Mouse (Mus musculus): ENCODE data around the gene Hdac7. TPM values are rescaled to one million over a fixed set of nuclear protein-coding genes. Genes with fewer than 3 reads are reported as not detected.
A peak's percentile ranks its signal among the peaks of the same experiment; 100 is the strongest.

The Hdac7 gene
- total RNA-seq, 2 experiments from 2014 or later = 45.9 to 52.5 TPM

DNA sequence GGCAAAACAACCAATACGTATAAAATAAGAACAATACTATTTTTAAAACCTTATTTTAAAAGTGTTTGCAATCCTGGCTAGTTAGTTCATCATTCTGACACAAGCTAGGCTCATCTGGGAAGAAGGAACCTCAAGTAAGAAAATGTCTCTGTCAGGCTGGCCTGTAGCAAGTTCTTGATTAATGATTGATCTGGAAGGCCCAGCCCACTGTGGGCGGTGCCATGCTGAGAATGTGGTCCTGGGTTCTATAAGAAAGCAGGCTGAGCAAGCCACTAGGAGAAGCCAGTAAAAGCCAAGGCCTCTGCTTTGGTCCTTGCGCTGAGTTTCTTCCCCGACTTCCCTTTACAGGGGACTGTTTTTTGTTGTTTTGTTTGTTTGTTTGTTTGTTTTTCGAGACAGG is 91.8 kb downstream of the Hdac7 start:
- no peak for DNase-seq
- intact Hi-C loops (cut with DNase I) = no loop called here

DNA sequence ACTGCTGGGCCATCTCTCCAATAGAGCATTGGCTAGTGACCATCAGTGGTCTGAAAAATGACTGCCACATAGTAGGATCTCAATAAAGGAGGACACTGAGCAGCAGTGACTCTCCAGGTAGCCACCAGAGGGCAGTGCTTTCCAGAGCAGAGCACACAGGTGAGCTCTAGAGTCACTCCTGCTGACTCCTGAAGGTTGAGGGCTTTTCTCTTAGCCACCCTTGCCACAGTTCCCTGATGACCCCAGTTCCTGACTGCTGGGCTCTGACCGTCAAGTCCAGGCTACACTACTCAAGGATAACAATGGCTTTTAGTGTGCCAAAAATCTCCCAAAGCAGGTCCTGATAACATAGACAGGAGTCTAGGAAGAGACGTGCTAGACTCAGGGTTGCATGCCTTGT is 92.6 kb downstream of the Hdac7 start:
- intact Hi-C loops (cut with DNase I) = loop anchor here (2.0 kb wide), 1 partner anchor 25 kb away; no protein-coding TSS in a partner anchor
- DNase-seq = no peak

DNA sequence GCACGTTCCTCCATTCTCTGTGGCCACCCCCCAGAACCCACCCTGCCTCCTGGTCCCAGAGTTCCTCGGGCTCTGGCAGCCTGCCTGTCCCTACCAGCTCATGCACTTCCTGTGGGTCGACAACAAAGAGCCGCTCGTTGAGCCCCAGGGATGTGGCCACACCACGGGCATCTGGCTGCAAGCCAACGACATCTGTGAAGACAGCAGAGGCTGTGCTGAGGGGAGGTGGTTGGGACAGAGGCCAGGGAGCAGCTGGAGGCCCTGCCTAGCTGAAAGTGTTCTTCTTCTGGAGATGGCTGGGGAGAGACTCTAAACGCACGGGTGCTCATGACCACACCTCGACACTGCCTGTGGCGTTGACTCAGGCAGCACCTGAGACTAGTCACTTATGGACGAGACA is 93.6 kb downstream of the Hdac7 start:
- peak; percentile 64 for DNase-seq
- intact Hi-C loops (cut with DNase I) = loop anchor here (2.0 kb wide), 1 partner anchor 26 kb away; no protein-coding TSS in a partner anchor

DNA sequence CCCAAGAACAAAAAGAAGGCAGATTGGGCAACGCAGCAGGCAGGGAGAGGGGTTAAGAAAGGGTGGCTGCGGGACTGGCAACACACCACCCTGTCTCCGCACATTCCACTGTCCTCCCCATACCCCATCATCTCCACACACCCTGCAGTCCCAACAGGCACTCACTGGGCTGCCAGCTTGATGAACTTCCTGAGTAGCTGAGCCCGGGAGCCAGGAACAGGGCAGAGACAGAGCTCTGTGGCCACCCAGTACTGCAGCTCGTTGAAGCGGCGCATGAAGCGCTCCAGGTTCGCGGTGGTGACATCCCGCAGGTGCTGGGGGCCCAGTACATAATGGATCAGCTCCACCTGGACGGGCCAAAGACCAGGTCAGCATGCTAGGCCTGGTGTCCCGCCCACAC is 94.5 kb downstream of the Hdac7 start:
- DNase-seq = no peak
- intact Hi-C loops (cut with DNase I) = loop anchor here (2.0 kb wide), 1 partner anchor 27 kb away; no protein-coding TSS in a partner anchor

DNA sequence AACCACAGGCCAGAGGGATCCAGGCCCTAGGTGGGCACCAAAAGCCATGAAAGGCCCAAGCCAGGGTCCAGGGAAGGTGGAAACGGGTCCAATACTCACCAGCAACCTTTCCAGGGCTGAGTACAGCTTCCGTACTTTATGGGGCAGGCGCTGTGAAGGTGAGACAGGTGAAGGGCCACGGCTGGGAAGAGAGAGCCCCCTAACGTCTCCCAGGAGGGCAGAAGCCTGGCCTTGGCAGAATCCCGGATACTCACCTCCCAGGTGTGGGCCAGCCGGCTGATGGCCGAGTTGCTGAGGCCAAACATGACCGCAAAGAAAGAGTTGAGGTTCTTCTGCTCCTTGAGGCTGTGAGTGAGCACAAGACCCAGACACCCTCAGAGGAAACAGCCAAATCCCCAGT is 94.9 kb downstream of the Hdac7 start:
- intact Hi-C loops (cut with DNase I) = no loop called here
- no peak for DNase-seq

DNA sequence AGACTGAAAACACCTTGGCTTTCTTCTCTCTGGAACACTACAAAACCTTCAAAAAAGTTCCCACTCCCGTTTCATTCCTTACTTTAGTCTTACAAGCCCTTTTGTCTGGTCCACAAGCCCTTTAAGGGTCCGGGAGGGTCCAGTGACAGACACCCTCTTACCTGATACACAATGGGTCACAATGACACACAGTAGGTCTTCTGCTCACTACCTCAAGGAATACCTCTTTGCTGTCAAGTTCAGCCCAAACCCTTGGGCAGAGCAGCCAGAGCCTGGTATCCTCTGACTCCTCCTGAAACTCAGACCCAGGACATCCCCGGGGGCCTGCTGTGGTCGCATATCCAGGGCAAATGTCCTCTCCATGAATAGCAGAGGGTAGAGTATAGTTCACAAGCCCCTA is 95.3 kb downstream of the Hdac7 start:
- intact Hi-C loops (cut with DNase I) = no loop called here
- no peak for DNase-seq

DNA sequence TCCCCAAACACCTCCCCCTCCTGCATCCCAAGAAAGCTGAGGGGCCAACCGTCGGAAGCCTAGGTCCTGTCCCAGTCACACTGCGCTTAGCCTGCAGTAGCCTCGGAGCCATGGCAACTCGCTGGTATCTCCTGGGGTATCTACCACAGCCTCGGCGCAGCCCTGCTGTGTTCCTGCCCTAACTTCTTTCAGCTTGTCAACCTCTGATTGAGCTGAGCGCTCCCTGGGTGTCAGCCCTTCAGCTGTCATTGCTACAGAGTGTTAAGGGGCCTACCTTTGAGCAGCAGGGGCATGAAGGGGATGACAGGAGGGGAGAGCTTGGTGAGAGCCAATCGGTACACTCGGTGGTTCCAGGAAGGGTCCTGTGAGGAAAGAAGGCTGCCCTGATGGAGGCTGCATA is 96.0 kb downstream of the Hdac7 start:
- DNase-seq = no peak
- intact Hi-C loops (cut with DNase I) = no loop called here

DNA sequence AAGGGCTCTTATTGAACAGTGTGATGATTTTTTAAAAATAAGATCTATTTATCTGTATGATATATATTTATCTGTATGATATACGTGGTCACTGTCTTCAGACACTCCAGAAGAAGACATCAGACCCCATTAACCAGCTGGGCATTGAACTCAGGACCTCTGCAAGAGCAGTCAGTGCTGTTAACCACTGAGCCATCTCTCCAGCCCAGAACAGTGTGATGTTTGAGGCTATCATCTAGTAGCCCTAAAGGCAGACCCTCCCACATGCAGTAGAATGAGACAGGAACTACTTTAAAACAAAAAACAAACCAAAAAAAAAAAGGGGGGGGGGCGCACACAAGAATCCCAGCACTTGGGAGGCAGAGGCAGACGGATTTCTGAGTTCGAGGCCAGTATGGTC is 96.8 kb downstream of the Hdac7 start:
- intact Hi-C loops (cut with DNase I) = no loop called here
- DNase-seq = no peak

DNA sequence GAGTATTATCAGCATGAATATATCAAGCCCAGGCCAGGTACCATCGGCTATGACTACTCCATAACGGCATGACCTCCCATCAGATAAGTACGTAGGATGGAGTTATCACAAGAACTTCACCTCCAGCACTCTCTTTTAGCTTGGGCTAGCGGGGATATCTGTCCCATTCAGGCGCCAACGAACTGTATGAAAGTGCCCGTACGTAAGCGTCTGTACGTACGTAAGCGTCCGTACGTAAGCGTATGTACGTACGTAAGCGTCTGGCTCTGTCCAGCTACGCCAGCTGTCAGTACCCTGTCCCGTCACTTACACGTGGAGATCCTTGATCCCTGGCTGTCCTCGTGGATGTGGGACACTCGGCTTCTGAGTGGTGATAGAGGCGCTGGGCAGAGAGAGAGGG is 97.6 kb downstream of the Hdac7 start:
- intact Hi-C loops (cut with DNase I) = no loop called here

DNA sequence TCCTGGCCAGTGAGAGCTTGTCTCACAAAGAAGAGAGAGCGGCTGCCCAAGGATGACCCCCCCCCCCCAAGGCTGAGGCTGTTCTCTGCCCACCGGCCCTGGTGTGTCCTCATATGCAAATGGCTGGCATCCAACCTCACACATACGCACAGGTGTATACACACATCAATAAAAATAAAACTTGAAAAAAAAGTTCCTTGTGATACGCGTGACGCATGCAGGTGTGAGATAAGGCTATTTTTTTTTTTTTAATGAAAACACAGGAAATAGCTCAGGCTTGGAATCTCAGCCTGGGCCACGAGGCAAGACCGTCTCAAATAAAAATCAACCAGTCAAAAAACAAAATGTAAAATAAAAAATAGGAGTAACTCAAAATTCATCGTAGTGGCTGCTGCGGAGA is 98.0 kb downstream of the Hdac7 start:
- DNase-seq = no peak
- intact Hi-C loops (cut with DNase I) = no loop called here

More for the DNA sequence above, 97.6 kb downstream of the Hdac7 start:
- no peak for DNase-seq

DNA sequence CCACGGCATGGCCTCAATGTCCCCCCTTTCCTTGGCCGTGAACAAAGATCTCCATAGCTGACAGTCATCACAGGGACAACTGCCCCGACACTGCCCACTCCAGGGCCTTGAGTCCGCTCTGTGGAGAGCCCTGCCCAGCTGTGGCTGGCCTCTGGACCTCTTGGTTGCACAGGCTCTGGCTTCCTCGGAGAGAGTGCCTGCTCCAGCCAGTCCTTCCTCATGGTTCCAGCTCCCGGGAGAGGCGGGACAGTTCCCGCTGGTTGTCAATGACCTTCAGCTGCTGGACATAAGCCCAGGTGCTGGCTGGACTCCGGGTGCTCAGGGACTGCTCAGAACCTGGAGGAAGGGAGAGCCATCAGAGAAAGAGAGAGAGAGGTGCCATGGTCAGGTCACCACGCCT is 99.0 kb downstream of the Hdac7 start:
- DNase-seq = peak; percentile 79 to 84
- intact Hi-C loops (cut with DNase I) = no loop called here

DNA sequence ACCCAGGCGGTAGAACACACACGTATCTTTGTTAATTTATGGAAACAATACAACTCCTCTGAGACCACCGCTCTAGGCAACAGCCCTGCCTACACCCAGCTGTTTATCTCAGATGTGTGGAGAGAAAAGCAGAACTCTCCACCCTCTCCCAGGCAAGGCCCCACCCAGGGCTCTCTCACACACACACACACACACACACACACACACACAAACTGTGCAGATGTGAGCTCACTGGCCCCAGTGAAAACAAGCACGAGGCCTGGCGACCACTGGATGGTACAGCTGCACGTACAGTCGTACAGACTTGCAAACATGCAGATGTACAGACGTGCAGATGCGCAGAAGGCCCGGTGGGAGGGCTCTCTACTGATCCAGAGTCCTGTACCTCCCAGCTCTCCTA is 99.4 kb downstream of the Hdac7 start:
- peak in 1 of 2 experiments; percentile 48 for DNase-seq

DNA sequence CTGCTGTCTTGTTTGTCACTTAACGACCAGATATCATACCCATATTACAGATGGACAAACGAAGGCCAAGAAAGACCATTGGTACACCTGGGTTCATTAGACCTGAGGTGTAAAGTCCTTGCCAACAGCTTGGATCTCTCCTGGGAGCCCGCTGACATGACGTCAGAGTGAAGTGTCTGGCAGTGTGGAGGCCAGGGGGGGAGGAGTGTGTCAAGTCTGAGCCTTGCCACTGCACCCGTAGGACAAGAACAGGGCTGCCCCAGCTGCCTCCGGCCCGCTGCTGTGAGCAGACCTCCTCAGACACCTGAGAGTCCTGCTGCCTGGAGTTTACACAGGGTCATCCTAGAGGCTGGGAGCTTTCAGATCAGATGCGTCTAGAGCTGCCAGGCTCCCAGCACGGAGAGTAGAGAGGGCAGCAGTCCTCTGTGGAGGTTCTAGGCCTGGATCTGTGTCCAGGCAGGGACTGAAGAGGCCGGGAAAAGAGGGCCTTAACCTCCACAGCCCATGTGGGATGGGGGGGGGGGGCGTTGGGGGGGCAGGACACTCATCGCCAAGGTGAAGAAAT is 100.3 kb downstream of the Hdac7 start:
- intact Hi-C loops (cut with DNase I) = no loop called here
- DNase-seq = no peak

More for the DNA sequence above, 99.4 kb downstream of the Hdac7 start:
- intact Hi-C loops (cut with DNase I) = no loop called here

DNA sequence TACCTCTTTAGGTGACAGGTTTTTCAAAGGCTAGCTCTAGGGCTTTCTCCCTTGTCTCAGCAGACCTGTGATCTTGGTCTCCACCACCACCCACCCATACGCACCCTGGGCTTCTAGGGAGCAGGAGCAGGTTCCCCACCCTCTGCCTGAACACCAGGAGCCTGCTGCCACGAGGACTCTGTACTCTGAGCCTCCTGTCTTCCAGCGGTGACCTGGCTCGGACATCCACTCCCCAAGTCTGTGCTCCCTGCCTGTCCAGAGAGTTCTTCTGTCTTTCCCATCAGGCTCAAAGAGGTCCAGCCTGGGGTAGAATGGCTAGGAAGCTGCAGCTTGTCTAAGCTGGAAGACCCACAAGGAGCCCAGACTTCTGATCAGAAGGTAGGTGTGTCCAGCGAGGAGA is 101.1 kb downstream of the Hdac7 start:
- intact Hi-C loops (cut with DNase I) = no loop called here
- no peak for DNase-seq

Other genes starting within 250 kb of the Hdac7 start
- 10 to 100 TPM; 11.5 to 12.4 TPM for gene Rpap3, start 138.7 kb downstream of the Hdac7 start, total RNA-seq (2021)
- gene Endou, start 113.2 kb downstream of the Hdac7 start, total RNA-seq (2021) = 1 to 10 TPM; 1.8 to 4.9 TPM
- gene Rapgef3, start 76.5 kb downstream of the Hdac7 start, total RNA-seq (2021) = 10 to 100 TPM; 32.7 to 34.3 TPM
- 10 to 100 TPM; 78.3 to 78.9 TPM for gene Slc48a1, start 66.0 kb downstream of the Hdac7 start, total RNA-seq (2021)
- gene Vdr, start 66.1 kb upstream of the Hdac7 start, total RNA-seq (2021) = 1 to 10 TPM; 1.3 to 1.9 TPM
- gene Tmem106c, start 119.7 kb upstream of the Hdac7 start, total RNA-seq (2021) = 10 to 100 TPM; 12.4 to 12.7 TPM
- 1 to 10 TPM in 1 of 2 experiments, under 1 TPM in 1; 0.41 to 1.0 TPM for gene Col2a1, start 160.2 kb upstream of the Hdac7 start, total RNA-seq (2021)
- gene Pfkm, start 248.1 kb upstream of the Hdac7 start, total RNA-seq (2021) = 100 to 1,000 TPM; 739 to 748 TPM
- gene Senp1, start 249.2 kb upstream of the Hdac7 start, total RNA-seq (2021) = 10 to 100 TPM; 12.9 to 13.7 TPM

All from heart, postnatal 14 days (tissue).